Mouse (Mus musculus): ENCODE data around the gene St6galnac1.

The St6galnac1 gene

DNA sequence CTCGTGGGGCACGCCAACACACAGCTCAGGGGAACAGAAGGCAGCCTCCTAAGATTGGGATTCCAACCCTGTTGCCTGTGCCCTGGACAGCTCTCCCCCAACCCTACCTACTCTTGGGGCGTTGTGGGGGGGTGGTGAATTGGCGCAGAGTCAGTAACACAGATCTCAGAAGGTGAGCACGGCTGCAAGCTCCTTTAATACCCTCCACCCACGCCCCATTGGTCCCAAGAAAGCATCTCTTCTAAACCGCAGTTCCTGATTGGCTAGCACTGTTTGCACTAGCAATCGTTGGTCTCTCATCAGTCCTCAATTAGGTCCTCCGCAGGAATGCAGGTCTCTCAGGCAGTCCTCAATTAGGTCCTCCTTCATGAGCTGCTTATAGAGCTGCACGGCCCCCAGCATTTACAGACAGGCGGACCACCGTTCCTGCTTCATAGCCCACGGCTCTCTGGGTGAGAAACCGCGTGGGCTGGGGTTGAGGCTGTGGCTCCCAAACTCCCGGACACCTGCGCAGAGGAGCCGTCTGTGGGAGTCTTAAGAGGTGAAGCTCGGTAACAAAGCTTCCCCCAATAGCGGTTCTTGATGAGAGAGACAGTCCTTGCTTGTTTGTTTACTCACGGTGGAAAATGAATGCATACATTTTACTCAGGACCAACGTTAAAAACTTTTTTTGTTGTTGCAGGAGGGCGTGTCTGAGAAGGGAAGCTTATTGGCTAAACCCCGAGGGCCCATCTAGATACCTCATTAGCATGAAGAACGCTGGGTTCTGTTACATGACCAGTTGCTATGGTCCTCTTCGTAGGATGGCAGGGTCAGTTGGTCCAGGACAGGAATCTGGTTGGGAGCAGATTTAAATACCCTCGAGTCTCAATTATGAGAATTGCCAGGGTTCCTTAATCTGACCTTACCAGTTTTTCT, 50.0 kb downstream of the St6galnac1 start:
- no peak for DNase-seq

DNA sequence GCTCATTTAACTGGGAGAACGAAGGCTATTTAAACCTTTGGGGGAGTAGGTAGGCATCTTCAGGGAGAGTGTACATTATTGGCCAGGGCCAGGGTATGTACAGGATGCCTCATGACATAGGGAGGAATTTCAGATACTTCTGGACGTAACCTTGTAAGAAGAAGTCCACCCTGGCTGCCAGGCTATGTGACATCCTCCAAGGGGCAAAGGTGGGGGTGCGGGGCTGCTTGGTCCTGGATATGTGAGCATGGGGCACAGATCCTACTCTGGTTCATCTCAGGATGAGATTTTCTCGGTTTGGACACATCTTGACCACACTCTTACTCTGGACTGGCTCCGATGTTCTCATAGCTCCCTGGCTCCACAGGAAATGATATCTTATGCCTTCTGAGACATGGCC, 52.2 kb downstream of the St6galnac1 start:
- no peak for DNase-seq

DNA sequence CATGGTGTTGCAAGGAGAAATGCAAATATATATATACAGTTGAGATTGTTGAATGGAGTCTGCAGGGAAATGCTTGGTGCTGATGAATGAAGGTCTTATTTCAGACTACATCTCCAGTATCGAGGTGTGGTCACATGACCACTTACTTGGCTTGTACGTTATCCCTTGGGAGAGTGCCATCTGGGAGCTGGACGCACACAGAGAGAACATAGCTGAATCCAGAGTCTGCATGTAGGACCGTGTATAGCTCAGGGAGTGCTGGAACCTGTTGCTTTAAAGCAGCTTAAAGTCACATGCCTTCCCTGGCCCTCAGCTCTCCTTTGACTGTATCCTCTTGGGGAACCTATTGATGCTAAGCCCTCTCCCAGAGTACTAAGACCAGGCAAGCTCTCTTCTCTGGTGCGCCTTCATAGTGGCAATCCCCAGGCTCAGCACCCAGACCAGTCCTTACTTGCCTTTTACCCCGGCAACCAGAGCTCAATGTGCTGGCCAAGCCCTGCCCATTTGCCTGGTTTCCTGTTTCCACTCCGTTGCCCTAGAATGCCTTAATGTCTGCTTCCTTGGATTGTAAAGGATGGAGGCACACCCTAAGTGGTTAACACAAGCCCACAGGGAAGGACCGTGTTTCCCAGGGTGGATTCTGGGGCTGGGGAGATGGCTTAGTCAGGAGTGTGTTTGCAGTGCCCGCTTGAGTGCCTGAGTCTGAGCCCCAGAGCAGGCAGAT, 53.6 kb downstream of the St6galnac1 start:
- DNase-seq: no peak

DNA sequence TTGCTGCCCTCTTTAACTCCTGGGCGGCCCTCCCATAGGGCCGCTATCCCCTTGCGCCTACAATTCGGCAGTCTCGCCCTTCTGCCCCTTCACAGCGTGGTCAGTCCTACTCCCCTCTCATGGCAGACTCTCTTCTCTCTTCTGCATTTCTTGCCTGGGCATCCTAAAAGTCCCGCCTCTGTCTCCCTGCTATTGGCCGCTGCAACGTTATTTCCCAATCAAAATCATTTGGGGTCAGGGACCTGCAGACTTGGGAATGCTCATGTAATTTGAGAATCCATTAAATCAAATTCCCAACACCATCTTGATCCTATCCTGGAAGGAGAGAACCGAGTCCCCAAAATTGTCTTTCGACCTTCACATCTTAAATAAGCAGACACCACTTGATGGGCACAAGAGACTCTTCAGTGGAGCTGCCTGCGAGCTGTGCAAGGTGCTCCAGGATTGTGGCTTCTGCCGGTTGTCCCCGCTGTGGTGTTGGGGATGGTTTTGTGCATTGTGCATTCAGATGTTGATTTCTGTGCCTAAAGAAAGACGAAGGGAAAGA, 54.9 kb downstream of the St6galnac1 start:
- no peak for DNase-seq

All from cerebellum, postnatal 36 days (tissue).